8 mouse cellular contexts compared by ENCODE assay signal in the genomic region with DNA sequence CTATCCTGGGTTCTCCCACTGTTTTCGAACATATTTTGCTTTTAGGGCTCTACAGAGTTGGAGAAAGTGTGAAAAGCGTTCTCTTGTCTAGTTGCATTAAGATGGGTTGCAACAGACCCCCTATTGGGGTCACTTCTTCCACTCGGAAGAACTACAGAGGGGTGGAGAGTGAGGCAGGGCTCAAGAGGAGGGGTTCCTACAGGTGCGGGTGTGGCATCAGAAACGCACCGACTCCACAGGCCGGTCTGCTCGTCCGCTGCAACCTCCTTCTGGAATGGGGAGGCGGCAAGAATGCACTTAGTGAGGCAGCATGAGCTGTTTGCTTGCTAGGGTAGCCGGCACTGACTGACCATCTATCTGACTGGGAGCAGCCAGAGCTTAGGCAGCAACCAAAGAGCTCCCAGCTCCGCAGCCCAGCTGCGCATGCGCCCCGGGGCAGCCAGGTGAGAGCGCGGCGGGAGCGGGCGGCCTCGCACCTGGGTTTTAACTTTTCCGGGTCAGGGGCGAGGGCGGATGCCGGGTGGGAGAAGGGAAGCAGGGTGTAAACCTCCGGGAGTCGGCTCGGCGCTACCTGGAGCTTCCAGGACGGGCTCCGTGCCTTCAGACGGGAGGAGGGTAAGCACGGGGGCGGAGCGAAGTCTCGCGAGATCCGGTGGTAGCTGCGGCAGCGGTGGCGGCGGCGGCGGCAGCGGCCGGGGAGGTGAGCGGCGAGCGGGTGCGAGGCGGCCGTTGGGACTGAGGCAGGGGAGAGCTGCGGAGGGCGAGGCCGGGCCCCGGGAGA. TPM values are rescaled to one million over a fixed set of nuclear protein-coding genes. Genes with fewer than 3 reads are reported as not detected.
DNase-seq lines count a peak whose midpoint lies in the region; ATAC-seq and TF ChIP-seq lines count a peak whose summit lies in the region.

A gene (plus strand): TSS at position 627 of the 781 bp plus-strand sequence.

- no peak for TF ChIP-seq CTCF in E14TG2a.4 (conservative IDR thresholded peaks at IDR 0.05; ENCODE audit: low read length)
- no peak for TF ChIP-seq CTCF in liver, embryonic 14.5 days (IDR thresholded peaks at IDR 0.05; ENCODE audit: low read depth)

- H3K9me3 ChIP-seq in E14TG2a.4 (ENCODE audit: low read length): no peaks in the 10 kb centered on the region
- no peaks in the 10 kb centered on the region for H3K9me3 ChIP-seq in forebrain, embryonic 11.5 days (ENCODE audit: control insufficient read depth, low read length)
- H3K9me3 ChIP-seq in heart, embryonic 16.5 days (replicated peaks; ENCODE audit: control insufficient read depth, low read length): no peaks in the 10 kb centered on the region
- H3K9me3 ChIP-seq in liver, embryonic 14.5 days (ENCODE audit: control insufficient read depth, low read length): no peaks in the 10 kb centered on the region
- no peaks in the 10 kb centered on the region for H3K9me3 ChIP-seq in stomach, embryonic 15.5 days

- H3K4me1 ChIP-seq in E14TG2a.4 (replicated peaks; ENCODE audit: low read depth, low read length): peaks cover 40% of the 10 kb centered on the region
- H3K4me1 ChIP-seq in forebrain, embryonic 11.5 days (replicated peaks; ENCODE audit: control insufficient read depth, insufficient read depth, low read length): peaks cover 5% of the 10 kb centered on the region; the same call in 1 of the 2 replicates
- peaks cover 34% of the 10 kb centered on the region for H3K4me1 ChIP-seq in heart, embryonic 16.5 days (ENCODE audit: control insufficient read depth, insufficient read depth, low read length)
- peaks cover 0 to 2% of the 10 kb centered on the region in 2 experiments; a peak in 1 of 4 replicates for H3K4me1 ChIP-seq in liver, embryonic 14.5 days (replicated peaks; ENCODE audit: control insufficient read depth in 2 of 2, insufficient read depth in 2 of 2, low read length in 1 of 2)
- H3K4me1 ChIP-seq in stomach, embryonic 15.5 days: peaks cover 17% of the 10 kb centered on the region

- ATAC-seq in forebrain, embryonic 11.5 days (replicated peaks; ENCODE audit: low FRiP score): peak; percentile 95
- peak; percentile 89 for ATAC-seq in heart, embryonic 16.5 days (replicated peaks; ENCODE audit: extremely low read depth, insufficient read depth, low FRiP score)
- peak; percentile 88 for ATAC-seq in liver, embryonic 14.5 days (ENCODE audit: insufficient read depth)
- peak; percentile 86 for ATAC-seq in stomach, embryonic 15.5 days (ENCODE audit: insufficient read depth, low FRiP score, low read depth)

- TF ChIP-seq EP300 in liver, embryonic 14.5 days (IDR thresholded peaks at IDR 0.05; ENCODE audit: low read depth): no peak

- H3K9ac ChIP-seq in forebrain, embryonic 11.5 days (ENCODE audit: low read length): peak within 1 kb of the TSS; percentile 92
- H3K9ac ChIP-seq in heart, embryonic 16.5 days (ENCODE audit: low read length): peak within 1 kb of the TSS; percentile 98
- peak within 1 kb of the TSS; percentile 72 for H3K9ac ChIP-seq in liver, embryonic 14.5 days (replicated peaks)
- H3K9ac ChIP-seq in stomach, embryonic 15.5 days: peak within 1 kb of the TSS; percentile 87

- H3K4me2 ChIP-seq in forebrain, embryonic 11.5 days (ENCODE audit: low read depth, low read length, severe bottlenecking): peak within 1 kb of the TSS; percentile 91
- peak within 1 kb of the TSS; percentile 85 for H3K4me2 ChIP-seq in heart, embryonic 16.5 days (ENCODE audit: low read depth, low read length)
- H3K4me2 ChIP-seq in liver, embryonic 14.5 days (ENCODE audit: low read depth): peak within 1 kb of the TSS; percentile 71
- peak within 1 kb of the TSS; percentile 80 for H3K4me2 ChIP-seq in stomach, embryonic 15.5 days

- peak within 1 kb of the TSS; percentile 94 for H3K4me3 ChIP-seq in E14TG2a.4 (replicated peaks; ENCODE audit: low read length)
- H3K4me3 ChIP-seq in forebrain, embryonic 11.5 days (ENCODE audit: low read depth, low read length): peak within 1 kb of the TSS; percentile 79
- peak within 1 kb of the TSS; percentile 80 for H3K4me3 ChIP-seq in heart, embryonic 16.5 days (ENCODE audit: low read length)
- peak within 1 kb of the TSS; percentile 62 to 86 for H3K4me3 ChIP-seq in liver, embryonic 14.5 days (ENCODE audit: insufficient read depth in 1 of 2, low read depth in 2 of 2, low read length in 2 of 2)
- peak within 1 kb of the TSS; percentile 90 for H3K4me3 ChIP-seq in stomach, embryonic 15.5 days (replicated peaks)

- WGBS in forebrain, embryonic 11.5 days: 1% methylated on average over 43 of the region's 56 CpGs
- WGBS in heart, embryonic 16.5 days: 1% methylated on average over 55 of the region's 56 CpGs
- WGBS in liver, embryonic 14.5 days (ENCODE audit: insufficient replicate concordance): 2% methylated on average over 53 of the region's 56 CpGs
- WGBS in stomach, embryonic 15.5 days: 1% methylated on average over 54 of the region's 56 CpGs

- peak; percentile 66 for DNase-seq in c-Kit-positive CD71-positive TER-119-negative erythroid progenitor cells, embryonic 14.5 days (ENCODE audit: low read depth)
- DNase-seq in forebrain, embryonic 11.5 days (ENCODE audit: low spot score): peak; percentile 95
- peak; percentile 96 for DNase-seq in kidney, postnatal 25 days
- peak; percentile 62 to 68 (median 66) for DNase-seq in liver, embryonic 14.5 days (ENCODE audit: low read depth in 3 of 3, low spot score in 3 of 3)
- peak; percentile 94 for DNase-seq in neural tube, embryonic 10.5 days (ENCODE audit: extremely low spot score, low spot score)

- H3K36me3 ChIP-seq in E14TG2a.4 (ENCODE audit: insufficient read depth, low read length): no peaks in the 10 kb centered on the region
- H3K36me3 ChIP-seq in forebrain, embryonic 11.5 days (ENCODE audit: control insufficient read depth, insufficient read depth, low read length): no peaks in the 10 kb centered on the region
- H3K36me3 ChIP-seq in heart, embryonic 16.5 days (ENCODE audit: control insufficient read depth, insufficient read depth): no peaks in the 10 kb centered on the region
- no peaks in the 10 kb centered on the region for H3K36me3 ChIP-seq in liver, embryonic 14.5 days (replicated peaks; ENCODE audit: control insufficient read depth, insufficient read depth, low read depth)
- no peaks in the 10 kb centered on the region for H3K36me3 ChIP-seq in stomach, embryonic 15.5 days

- H3K27ac ChIP-seq in forebrain, embryonic 11.5 days (ENCODE audit: low read depth, low read length): peak within 1 kb of the TSS; percentile 59
- peak within 1 kb of the TSS; percentile 81 for H3K27ac ChIP-seq in heart, embryonic 16.5 days (ENCODE audit: low read length)
- no peak within 1 kb of the TSS for H3K27ac ChIP-seq in liver, embryonic 14.5 days
- H3K27ac ChIP-seq in stomach, embryonic 15.5 days: peak within 1 kb of the TSS; percentile 93

- H3K27me3 ChIP-seq in E14TG2a.4 (ENCODE audit: insufficient read depth, low read length): peaks cover 9% of the 10 kb centered on the region; the same call in 1 of the 2 replicates
- no peaks in the 10 kb centered on the region for H3K27me3 ChIP-seq in forebrain, embryonic 11.5 days (ENCODE audit: control insufficient read depth, insufficient read depth, low read length)
- no peaks in the 10 kb centered on the region for H3K27me3 ChIP-seq in heart, embryonic 16.5 days (ENCODE audit: control insufficient read depth, insufficient read depth, low read length)
- peaks cover 4% of the 10 kb centered on the region; the same call in 1 of the 2 replicates for H3K27me3 ChIP-seq in liver, embryonic 14.5 days (ENCODE audit: control insufficient read depth, insufficient read depth, low read length)
- no peaks in the 10 kb centered on the region for H3K27me3 ChIP-seq in stomach, embryonic 15.5 days (replicated peaks)

RNA-seq across cellular contexts. Expression of the gene that starts here (rescaled TPM):
- 21.9 and 22.4 TPM in 2 replicates for polyA plus RNA-seq in forebrain, embryonic 11.5 days (2014; fragmentation: Nextera tagmentation; extraction: Ambion mirVana)
- 12.7 and 13.7 TPM in 2 replicates for polyA plus RNA-seq in heart, embryonic 16.5 days (2015; fragmentation: Nextera tagmentation; extraction: Ambion mirVana)
- polyA plus RNA-seq in liver, embryonic 14.5 days (2012; rRNA removed): 1.1 TPM in 2 replicates
- polyA plus RNA-seq in liver, embryonic 14.5 days (2014; fragmentation: Nextera tagmentation; extraction: Ambion mirVana): 2.9 and 3.3 TPM in 2 replicates
- polyA plus RNA-seq in stomach, embryonic 15.5 days (2015; fragmentation: Nextera tagmentation; extraction: Ambion mirVana): 22.5 and 22.8 TPM in 2 replicates
